Mouse (Mus musculus) liver, embryonic 13.5 days (tissue): ENCODE measurements at regions not wholly inside any gene's neighbourhood (a gene's known extent, or its start where the extent isn't known, plus 50 kb on each side); places are given as distances from the start of the nearest gene placed in this dataset.

Experiments
- ATAC-seq: fragments of 200-750 bp; cut with Nextera tagmentation; 2 replicates; pipeline ENCODE4 v1.8.0; 2017; ENCODE audit warnings: low read depth, mild to moderate bottlenecking, moderate number of reproducible peaks, moderate library complexity
- DNase-seq: peaks from one replicate; pipeline ENCODE4 v3.0.0; 2022
- H3K27ac ChIP-seq: fragments of 300-500 bp; sonication (generic); 2 replicates; pipeline ENCODE4 v1.5.1; 2015; ENCODE audit warnings: moderate library complexity, mild to moderate bottlenecking, inconsistent platforms
- H3K27me3 ChIP-seq: fragments of 300-500 bp; sonication (generic); 2 replicates; pipeline ENCODE4 v1.6.1; 2015; ENCODE audit warnings: mild to moderate bottlenecking, inconsistent platforms
- H3K36me3 ChIP-seq: fragments of 300-500 bp; sonication (generic); 2 replicates; pipeline ENCODE4 v1.6.1; 2015; ENCODE audit warnings: mild to moderate bottlenecking, inconsistent platforms
- H3K4me1 ChIP-seq: fragments of 300-500 bp; sonication (generic); replicated peaks from 2 replicates; pipeline ENCODE4 v1.6.1; 2015; ENCODE audit warnings: inconsistent platforms
- H3K4me2 ChIP-seq: fragments of 300-500 bp; sonication (generic); 2 replicates; pipeline ENCODE4 v1.6.1; 2015; ENCODE audit warnings: inconsistent platforms, mild to moderate bottlenecking, moderate library complexity
- H3K4me3 ChIP-seq: fragments of 300-500 bp; sonication (generic); replicated peaks from 2 replicates; pipeline ENCODE4 v1.5.1; 2015; ENCODE audit warnings: mild to moderate bottlenecking, inconsistent platforms
- H3K9ac ChIP-seq: fragments of 300-500 bp; sonication (generic); 2 replicates; pipeline ENCODE4 v1.6.1; 2015; ENCODE audit warnings: mild to moderate bottlenecking, inconsistent platforms
- H3K9me3 ChIP-seq: fragments of 300-500 bp; sonication (generic); replicated peaks from 2 replicates; pipeline ENCODE4 v1.6.1; 2016; ENCODE audit warnings: inconsistent platforms
- WGBS: fragments of 180-500 bp; shearing (Covaris S2); methylation state at CpG from one replicate; pipeline ENCODE4 v1.1.7; 2015; ENCODE audit not compliant: insufficient replicate concordance; 5-methylcytosine and 5-hydroxymethylcytosine counted together

GRCm38 (mm10) chr2:57698659-57699061 lies 299.0 kb upstream of the Galnt5 start:
- no peaks in the 10 kb centered on the region for H3K9me3 ChIP-seq
- no peak for ATAC-seq
- WGBS = 19% methylated on average over 11 of the region's 11 CpGs
- H3K27me3 ChIP-seq = no peaks in the 10 kb centered on the region
- no peaks in the 10 kb centered on the region for H3K4me1 ChIP-seq
- H3K27ac ChIP-seq = no peak overlapping the region
- H3K4me3 ChIP-seq = no peak overlapping the region; the same call in 1 of the 2 replicates
- no peak for DNase-seq
- no peak overlapping the region for H3K9ac ChIP-seq
- H3K4me2 ChIP-seq = peak overlapping the region; percentile 32; the same call in 1 of the 2 replicates
- no peaks in the 10 kb centered on the region for H3K36me3 ChIP-seq

GRCm38 (mm10) chr2:57699226-57699625 lies 298.5 kb upstream of the Galnt5 start:
- no peak overlapping the region for H3K4me3 ChIP-seq
- no peaks in the 10 kb centered on the region for H3K4me1 ChIP-seq
- WGBS = 58% methylated on average over 4 of the region's 4 CpGs
- H3K27ac ChIP-seq = no peak overlapping the region
- H3K4me2 ChIP-seq = no peak overlapping the region
- no peak overlapping the region for H3K9ac ChIP-seq
- ATAC-seq (no peak), DNase-seq (no peak)
- H3K36me3 ChIP-seq = no peaks in the 10 kb centered on the region
- H3K9me3 ChIP-seq = no peaks in the 10 kb centered on the region
- no peaks in the 10 kb centered on the region for H3K27me3 ChIP-seq

GRCm38 (mm10) chr2:57716754-57717510 lies 280.8 kb upstream of the Galnt5 start:
- Histone ChIP-seq H3K27ac (no peak overlapping the region), H3K4me2 (no peak overlapping the region), H3K4me3 (no peak overlapping the region), H3K9ac (no peak overlapping the region), H3K27me3 (no peaks in the 10 kb centered on the region), H3K4me1 (no peaks in the 10 kb centered on the region), H3K36me3 (no peaks in the 10 kb centered on the region), H3K9me3 (no peaks in the 10 kb centered on the region)
- WGBS = 60% methylated on average over 10 of the region's 10 CpGs
- no peak for DNase-seq
- no peak for ATAC-seq
